Mouse (Mus musculus) spleen, postnatal 4 days (tissue): ENCODE measurements around the gene Rpl23a.

ENCODE experiments used
- DNase-seq, 2 experiments: peaks; one replicate each; pipeline ENCODE4 v3.0.0; 2022; ENCODE audit warnings: low spot score in 2 of 2

The Rpl23a gene

DNA sequence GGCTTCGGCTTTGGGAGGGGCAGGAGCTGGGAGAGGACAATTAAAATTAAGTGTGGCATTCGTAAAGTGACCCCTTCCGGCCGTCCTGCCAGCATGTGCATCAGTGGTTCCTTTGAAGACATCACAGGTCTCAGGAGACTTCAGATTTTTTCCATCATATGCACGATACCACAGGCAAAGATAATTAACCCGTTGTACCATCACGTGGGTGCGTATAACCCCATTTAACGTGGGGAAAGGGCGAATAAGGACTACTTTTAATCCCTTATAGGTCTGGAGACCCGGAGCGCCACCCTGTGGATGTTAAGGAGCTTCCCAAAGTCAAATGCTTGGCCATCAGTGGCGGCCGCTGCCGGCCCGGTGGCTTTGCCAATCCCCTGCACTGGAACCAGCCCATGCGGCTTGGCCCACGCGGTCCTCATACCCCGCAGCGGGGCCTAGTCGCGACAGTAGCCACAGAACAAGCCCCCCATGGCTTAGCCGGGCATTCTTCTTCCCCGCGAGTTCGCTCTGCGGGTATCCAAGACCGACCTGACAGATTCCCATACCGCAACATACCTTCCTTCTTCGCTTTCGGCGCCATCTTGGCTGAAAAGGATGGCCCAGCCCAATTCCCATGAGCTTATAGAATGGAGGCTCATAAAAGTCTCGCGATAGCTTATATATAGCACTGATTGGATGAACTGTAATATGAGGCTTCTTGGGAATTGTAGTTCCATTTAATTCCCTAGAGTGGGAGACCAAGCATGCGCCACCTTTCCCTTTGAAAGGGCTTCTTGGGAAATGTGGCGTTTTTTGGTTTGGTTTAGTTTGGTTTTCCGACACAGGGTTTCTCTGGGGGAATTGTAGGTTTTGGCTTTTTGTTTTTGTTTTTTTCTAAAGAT is at the start of gene Rpl23a:
TSS of gene Rpl23a (minus strand) at position 624 of the 884 bp plus-strand sequence.
- DNase-seq = peak; percentile 76 to 87

DNA sequence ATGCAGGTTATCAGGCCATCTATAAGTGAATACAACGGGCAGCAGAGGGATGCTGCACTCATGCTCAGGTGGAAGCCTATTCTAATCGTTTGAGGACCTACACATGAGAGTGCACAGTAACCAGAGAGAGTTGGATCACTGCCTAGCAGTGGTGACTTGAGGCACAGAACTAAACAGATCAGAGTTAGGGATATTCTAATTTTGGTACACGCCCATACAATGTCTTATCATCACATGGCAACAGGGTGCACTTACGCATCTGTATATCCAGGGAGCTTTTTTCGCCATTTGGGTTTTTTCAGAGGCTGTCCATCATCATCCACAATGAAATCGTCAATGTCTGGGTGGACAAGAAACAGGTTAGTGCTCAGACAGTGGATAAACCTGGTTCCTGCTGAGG is 48.1 kb upstream of the Rpl23a start:
- DNase-seq = no peak

DNA sequence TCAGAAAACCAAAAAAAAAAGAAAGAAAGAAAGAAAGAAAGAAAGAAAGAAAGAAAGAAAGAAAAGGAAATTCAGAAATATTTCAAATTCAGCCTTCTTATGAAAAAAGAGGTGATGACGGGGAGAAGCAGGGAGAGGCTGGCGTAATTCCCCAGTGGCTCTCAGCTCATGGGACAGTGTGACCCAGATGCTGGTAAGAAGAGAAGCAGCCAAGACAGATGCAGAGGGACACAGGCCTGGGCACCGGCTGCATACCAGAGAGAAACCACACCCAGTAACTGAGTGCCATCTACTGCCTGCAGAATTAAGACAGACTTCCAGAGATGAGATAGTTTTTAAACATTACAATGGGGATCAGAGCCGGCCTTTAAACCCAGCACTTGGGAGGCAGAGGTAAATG is 40.2 kb upstream of the Rpl23a start:
- no peak for DNase-seq

DNA sequence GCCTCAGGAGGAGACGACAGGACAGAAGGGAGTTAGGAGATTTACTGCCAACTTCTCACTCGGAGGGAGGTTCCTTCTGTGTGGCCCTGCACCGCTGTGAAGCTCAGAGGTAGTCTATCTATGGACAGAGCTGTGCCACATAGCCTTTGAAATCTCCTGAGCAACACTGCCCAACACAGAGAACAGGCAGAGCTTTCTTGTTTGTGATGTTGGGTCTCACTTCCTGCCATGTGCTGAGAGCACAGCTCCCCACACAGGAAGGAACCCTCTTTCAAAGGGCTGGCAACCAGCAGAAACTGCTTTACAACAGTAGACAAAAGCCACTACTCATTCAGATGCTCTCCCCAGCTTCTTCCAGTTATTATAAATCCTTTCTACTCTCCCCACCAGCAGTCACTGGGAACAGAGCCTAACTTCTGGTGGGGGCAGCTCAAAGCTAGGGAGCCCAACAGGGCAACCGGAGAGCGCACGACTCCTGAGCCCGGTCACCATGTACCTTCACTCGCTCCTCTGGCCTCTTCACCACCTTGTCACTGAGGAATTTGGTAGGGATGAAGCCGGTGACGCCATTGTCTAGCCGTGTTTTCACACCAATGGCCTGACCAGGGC is 32.4 kb upstream of the Rpl23a start:
- DNase-seq = no peak

DNA sequence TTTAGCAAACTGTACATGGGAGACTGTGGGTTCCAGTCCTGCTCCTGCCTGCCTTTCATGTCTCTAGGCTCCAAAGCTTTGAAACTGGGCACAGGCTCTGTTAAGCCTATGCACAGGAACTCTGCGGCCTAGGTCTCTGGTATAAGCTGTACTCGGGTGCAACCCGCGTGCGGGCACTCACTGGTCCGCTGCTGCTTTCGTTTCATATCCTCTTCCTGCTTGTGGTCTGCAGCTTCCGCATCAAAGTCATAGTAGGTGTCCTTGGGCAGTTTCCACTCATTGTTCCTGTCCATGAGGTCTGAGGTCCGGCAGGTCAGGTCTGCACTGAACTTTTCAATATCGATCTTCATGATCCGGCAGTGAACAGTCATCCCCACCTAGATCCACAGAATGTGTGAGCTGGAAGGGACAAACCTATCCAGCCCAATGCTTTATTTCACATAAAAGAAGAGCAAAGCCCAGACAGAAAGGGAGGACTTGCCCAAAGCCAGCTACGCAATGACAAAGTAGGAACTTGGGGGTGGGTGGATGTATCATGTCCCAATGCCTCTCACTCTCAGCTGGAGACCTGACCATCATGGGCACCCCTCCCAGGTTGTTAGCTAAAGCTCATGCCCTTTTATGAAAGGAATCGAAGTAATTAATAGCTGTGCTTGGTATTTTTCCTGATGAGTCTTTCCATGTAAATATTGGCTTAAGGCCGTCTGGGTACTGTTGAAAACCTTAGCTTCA is 29.9 kb upstream of the Rpl23a start:
- peak; percentile 56 to 71 for DNase-seq

DNA sequence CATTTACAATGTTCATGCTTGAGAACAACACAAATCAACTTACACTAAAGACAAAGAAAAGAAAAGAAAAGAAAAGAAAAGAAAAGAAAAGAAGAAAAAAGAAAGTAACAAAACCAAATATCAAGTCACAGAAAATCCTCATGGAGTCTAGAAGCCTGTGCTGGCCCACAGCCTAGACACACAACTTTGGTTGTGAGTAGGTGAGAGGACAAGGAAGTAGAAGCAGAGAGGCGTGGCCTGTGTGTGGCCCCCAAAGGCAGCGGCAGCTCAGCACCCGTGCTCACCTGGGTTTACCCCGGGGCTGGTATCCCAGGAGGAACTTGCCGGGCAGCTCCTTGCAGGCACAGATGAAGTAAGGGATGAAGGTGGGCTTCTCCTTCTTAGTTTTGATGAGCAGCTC is 28.1 kb upstream of the Rpl23a start:
- DNase-seq = no peak

DNA sequence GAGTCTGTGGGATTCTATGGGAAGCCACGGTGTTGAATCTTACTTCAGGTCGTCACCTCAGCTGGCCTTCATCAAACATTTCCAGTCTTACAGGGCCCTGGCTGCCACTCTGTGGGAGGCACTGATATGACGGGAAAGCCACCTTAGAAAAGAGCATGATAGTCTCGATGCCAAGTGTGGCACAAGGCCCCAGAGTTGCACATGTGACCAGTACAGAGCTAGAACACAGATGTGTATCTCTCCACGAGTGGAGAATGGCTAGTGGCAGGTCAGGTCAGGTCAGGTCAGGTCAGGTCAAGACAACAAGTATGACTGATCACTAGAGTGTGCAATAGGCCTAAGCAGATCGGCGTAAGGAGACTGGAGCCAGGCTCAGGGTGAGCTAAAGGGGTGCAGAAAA is 27.2 kb upstream of the Rpl23a start:
- DNase-seq = no peak

DNA sequence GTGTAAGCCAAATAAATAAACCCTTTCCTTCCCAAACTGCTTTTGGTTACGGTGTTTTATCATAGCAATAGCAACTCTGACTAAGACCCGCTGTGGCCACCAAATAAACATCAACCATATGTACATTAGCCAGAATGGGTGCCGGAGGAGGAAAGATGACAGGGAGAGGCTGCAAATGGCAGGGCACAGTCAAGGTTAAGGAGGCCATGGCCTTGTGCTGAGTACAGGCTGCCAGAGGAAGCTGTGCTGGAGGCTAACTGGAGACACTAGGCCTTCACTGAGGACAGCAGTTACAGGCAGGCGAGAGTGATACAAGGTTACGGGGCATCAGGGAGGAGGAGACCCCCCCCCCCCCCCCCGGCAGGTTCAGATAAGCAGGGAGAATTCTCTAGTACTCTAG is 26.5 kb upstream of the Rpl23a start:
- DNase-seq = no peak

DNA sequence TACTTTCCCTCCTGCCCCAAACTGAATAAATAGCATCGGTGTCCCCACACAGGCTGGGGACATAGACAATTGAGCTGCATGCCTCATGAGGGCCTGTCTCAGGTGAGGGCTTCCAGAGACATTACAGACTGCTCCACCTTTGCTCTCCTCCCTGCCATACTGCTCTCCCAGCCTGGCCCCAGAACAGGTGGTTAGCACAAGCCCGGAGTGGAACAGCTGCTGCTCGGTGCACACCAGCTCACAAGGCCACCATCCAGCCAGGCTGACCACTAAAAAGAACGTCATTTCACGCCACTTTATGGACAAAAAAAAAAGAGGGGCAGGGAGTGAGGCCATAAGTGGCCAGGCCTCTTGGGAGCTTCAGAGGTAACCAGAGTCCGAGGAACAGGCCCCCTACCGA is 23.8 kb upstream of the Rpl23a start:
- no peak for DNase-seq

DNA sequence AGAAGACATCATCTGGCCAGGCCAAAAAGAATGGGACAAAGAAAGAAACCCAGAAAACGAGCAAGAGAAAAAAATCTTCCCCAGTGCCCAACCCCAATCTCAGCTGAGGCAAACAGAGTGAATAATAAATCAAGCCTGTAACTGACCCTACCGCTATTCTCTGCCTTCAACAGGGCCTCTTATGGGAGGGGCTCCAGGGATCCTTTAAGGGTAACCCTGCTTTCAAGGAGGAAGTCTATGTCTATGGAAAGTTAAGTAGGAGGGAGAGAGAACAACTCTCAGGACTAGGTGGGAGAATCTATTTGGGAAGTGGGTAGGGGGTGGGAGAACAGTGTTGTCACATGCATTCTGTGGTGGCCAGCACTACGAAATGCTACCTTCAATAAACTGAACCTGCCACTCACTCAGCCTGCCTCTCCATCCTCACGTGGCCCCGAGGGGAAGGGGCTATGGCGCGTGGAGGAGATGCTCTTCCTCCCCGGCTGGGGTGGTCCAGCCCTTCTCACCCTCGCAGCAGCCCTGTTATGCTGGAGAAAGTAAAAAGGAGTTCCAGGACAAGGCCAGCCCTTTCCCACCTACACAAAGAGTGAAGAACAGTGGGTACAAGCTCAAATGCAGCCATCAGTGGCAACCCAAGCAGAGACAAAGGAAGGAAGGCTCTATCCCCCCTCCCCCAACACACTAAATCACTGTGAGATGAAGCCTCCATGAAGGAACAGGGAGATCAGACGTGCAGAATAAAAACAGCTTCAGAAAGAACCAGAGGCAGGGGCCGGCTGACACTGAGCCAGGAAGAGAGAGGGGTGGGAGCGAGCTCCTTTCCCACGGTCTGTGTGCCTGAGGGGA is 22.2 kb upstream of the Rpl23a start:
- no peak for DNase-seq

DNA sequence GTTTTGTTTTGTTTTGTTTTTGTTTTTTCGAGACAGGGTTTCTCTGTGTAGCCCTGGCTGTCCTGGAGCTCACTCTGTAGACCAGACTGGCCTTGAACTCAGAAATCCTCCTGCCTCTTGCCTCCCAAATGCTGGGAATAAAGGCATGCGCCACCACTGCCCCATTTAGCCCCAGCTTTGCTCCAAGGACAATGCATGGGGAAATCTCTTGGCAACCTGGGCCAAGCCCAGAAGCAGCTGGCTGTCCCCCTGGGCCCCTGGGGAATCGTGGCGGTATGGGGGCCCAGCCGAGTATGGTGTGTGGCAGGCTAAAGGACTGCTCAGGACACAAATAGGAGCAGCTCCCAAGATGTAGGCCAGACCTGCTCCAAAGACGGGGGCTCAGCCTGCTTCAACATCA is 20.9 kb upstream of the Rpl23a start:
- DNase-seq = no peak

DNA sequence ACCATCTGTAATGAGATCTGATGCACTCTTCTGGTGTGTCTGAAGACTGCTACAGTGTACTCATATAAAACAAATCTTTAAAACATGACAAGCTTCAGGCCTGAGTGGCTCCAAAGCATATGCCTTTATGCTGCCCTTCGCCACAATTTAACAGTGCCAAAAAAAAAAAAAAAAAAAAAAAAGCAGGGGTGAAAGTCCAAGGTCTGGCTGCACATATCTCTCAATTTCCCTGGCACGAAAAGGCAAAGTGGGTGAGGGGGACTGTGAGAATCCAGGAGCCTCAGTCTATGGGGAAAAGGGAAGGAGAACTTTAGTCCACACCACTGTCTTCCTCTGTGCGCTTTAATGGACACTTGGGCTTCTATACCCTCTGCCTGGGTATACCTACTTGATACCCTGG is 19.0 kb upstream of the Rpl23a start:
- no peak for DNase-seq

DNA sequence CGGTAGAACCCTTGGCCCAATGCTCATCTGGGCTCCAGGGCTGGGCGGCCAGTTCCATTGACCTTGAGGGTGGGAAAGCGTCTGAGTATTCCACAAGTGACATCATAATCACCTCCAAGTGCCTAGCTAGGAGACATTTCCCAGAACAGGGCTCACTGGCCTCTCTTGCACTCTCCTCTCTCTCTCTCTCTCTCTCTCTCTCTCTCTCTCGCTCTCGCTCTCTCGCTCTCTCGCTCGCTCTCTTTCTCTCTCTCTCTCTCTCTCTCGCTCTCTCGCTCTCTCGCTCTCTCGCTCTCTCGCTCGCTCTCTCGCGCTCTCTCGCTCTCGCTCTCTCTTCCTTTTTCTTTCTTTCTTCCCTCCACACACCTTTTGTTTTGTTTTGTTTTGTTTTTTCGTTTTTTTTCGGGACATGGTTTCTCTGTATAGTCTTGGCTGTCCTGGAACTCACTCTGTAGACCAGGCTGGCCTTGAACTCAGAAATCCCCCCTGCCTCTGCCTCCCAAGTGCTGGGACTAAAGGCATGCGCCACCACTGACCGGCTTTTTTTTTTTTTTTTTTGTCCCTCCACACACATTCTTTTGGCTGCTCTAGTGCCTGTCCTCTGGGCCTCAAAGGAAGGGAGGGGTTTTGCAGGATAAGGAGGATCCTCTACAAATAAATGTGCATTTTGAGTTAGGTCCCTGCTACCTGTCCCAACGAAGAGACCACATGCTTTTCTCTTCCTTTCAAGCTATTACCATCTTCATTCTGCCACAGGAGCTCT is 11.9 kb upstream of the Rpl23a start:
- DNase-seq = no peak

DNA sequence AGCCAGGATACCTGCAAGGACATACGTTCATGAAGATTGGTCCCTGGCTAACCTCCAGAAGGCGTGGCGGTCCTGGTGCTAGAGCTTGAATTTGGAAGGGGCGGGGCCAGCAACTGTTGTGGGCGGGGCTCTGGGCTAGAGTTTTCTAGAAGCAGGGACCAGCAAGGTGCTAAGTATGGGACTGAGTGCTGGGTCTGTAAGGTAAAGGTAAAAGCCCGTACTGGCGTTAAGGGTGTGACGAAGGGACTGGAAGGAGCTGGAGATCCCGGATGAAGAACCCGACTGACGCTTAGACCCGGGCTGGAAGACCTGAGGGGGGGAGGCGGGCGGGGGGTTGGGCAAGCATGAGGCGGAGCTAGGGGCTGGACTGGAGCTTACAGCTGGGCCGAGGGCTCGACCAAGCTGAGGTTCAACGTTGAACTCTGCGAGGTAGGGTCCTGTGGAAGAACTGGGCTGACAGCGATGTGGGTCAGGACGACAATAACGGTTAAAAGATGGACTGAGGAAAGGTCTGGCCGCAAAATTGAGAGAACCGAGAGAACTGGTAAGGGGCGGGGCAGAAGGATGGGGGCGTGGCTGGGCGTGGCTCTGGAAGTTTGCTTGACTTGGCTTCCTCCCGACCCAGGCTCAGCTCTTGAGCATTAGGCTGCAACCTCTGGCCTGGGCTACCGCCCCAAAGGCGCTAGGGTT is 11.2 kb upstream of the Rpl23a start:
- DNase-seq = peak; percentile 83 to 89

DNA sequence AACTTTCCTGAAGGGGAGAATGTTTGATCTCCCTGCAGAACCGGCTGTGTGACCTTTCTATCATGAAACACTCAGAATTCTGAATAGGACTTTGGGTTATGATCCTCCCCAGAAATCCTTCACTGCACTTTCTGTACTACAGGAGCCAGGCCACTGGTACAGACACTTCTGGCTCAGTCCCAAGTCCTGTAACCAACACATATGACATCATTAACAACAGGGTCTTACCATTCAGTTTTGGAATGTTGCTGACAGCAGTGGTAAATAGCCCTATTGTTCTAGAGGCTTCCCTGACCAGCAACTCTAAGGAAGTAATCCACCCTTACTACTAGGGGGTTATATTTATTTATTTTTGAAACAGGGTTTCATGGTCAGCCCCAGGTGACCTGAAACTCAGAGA is 9.7 kb upstream of the Rpl23a start, which contains the start of gene Proca1:
TSS of gene Proca1 (plus strand) at position 280 of the 400 bp plus-strand sequence.
- DNase-seq = no peak

DNA sequence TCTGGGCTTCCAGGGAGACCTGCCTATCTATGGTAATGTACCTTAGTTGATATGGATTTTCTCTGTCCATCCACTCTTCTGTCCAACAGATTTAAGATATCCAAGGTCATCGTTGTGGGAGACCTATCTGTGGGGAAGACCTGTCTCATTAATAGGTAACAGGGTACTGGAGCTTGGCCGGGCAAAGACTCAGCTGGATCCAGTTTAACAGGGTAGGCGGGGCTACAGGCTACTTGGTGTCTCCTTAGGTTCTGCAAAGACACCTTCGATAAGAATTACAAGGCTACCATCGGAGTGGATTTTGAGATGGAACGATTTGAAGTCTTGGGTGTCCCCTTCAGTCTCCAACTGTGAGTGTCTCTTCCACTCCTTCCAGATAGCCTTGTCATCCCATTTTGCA is 6.7 kb upstream of the Rpl23a start:
- no peak for DNase-seq

DNA sequence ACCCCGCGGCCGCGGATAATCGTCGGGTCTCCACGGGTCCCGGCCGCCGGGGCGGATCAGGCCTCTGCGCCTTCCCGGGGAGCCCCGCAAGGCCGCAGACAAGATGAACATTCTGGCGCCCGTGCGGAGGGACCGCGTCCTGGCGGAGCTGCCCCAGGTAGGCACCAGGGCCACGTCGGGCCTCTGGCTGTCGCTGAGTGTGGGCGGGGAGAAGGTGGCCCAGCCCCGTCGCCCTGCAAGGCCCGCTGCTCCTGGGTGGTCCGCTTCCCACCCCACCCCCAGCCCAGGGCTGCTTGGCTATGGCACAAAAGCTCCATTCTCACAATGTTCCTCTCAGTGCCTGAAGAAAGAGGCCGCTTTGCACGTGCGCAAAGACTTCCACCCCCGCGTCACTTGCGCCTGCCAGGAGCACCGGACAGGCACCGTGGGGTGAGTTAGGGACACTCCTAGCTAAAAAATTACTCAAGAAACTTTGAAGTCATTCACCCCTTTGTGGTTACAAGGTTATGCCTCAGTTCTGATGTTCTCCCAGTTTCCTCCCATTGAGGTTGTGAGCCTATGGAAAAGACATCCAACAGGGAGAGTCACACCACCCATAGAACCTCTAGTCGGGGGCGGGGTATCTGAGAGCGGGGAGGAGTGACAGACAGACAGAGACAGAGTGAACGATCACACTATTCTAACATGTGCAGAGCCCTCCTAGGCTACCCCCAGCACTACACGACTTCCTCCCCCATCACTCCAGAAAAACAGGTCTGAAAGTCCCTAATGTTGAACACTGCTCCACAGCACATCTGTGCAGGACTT is 6.1 kb upstream of the Rpl23a start:
- DNase-seq = peak in 1 of 2 experiments; percentile 69

DNA sequence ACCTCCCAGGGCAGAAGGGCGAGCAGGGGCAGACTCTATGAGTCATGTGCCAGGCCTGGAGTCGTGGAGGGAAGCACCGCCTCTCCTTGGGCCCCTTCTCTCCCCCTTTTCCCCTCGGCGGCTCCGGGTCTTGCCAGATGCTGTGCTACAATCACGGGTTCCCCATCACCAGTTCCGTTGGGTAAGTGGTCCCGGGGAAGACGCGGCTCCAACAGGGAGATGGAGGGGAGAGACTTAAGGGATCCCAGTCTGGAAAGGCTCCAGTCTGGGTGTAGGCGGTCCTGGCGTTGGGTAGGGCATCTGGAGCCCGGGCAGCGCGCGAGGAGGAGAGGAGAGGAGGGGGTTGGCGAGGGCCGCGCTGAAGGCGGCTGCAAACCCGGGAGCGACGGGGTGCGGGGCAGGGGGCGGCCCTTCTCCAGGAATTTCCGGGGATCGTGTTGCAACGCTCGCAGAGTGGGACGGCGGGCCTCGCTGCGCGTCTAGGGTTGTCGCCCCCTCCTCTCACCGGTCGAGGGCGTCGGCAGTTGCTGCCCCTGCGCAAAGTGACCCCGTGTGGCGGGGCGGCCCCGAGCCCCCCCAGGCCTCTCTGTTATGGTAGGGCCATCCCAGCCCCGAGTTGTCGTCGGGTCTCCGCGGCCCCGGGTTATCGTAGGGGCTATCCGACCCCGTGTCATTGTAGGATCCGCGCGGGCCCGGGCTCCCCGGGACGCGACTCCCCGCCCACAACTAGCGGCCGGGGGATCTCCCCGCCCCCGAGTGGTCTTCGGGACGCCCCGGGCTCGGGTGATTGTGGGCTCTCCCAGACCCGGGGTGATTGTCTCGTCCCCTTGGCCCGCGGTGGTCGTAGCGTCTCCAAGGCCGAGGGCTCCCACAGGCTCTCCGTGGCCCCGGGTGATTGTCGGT is 5.2 kb upstream of the Rpl23a start, which contains the start of gene Rab34:
TSS of gene Rab34 (plus strand) at position 100 of the 903 bp plus-strand sequence.
- no peak for DNase-seq
